Mouse (Mus musculus) natural killer cell, adult 2 months (primary cell): ENCODE data around the gene Gm20388.

ENCODE experiments used
- DNase-seq, 2 experiments: peaks; one replicate each; pipeline ENCODE4 v3.0.0; 2022; ENCODE audit warnings: low spot score in 2 of 2

The Gm20388 gene

DNA sequence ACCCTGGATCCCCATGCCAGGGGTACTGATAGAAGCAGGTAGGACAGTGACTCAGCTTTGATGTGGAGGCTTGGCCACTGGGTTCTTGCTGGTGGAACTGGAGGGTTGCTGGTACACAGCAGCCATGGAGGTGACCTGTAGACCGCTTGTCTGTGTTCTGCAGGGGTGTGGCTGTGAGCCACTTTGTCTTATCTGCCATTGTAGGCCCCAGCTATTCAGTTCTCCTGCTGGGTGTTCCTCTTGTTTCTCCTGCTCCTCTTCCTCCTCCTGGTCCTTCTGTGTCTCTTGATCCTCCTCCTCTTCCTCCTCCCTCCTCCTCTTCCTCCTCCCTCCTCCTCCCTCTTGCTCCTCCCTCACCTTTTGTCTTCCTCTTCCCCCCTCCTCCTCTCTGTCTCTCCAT is 614.5 kb downstream of the Gm20388 start:
- no peak for DNase-seq

DNA sequence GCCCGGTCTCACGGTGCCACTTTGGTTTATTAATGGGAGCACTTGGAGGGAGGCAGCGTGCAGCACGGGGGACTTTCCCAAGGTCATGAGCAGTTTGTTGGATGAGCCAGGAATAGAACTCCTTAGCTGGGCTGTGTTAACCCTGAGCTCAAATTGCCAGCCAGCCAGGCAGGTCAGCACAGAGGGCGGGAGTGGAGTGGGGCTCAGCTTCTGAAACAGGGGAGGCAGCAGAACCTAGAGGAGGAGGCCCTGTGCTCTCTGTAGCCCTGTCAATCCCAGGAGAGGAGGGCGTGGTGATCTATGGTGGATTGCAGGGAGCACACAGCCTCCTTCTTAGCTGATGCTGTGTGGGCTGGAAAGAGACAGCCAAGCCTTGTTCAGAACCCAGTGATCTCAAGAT is 615.2 kb downstream of the Gm20388 start:
- DNase-seq = no peak

DNA sequence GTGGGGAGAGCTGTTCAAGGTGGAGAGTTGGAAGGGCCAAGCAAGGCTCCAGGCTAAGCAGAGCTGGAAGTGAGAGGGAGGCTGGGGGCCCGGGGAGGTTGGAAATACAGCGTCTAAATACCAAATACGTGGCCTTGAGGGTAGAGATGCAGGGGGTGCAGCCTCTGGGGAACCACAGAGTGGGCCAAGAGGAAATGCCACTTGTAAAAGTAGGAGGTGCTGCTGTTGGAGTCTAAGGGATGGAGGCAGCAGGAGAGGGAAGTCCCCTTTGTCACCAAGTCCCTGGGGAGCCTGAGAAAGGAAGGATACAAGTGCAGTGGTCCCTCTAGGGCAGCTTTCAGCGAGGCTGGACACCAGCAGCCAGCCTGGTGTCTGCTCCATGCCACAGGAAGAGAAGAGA is 615.9 kb downstream of the Gm20388 start:
- DNase-seq = no peak

DNA sequence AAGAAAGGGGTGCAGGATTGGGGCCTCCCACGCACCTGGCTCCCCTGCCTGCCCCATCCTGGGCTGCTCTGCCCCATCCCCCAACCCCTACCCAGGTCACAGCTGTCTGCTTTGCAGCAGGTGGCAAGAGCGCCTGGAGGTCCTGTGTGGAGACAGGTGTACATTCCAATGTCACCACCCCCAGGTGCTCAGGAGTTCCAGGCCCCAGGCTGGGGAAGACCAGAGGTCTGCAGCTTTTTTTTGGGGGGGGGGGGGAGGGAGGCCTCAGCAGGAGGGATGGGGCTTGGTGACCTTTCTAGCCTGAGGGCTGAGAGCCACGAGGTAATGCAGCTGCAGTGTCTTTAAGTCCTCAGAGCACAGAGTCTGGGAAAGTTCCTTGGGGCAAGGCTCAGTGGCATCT is 617.7 kb downstream of the Gm20388 start:
- DNase-seq = no peak

DNA sequence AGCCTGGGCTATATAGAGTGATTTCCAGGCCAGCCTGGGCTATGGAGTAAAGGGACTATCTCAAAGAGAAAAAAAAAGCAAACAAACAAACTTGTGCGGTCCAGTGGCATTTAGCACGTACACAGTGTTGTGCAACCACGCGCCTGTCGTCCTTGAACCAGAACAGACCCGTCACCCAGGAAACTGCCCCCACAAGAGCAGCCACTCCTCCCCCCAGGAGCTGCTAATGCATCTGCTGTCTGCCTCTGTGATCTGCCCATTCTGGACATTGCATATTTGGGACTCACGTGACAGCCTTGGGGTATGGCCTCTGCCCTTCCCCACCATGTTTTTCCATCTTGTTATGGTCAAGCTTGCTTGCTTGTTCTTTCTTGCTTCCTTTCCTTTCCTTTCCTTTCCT is 618.6 kb downstream of the Gm20388 start:
- peak; percentile 74 to 87 for DNase-seq

DNA sequence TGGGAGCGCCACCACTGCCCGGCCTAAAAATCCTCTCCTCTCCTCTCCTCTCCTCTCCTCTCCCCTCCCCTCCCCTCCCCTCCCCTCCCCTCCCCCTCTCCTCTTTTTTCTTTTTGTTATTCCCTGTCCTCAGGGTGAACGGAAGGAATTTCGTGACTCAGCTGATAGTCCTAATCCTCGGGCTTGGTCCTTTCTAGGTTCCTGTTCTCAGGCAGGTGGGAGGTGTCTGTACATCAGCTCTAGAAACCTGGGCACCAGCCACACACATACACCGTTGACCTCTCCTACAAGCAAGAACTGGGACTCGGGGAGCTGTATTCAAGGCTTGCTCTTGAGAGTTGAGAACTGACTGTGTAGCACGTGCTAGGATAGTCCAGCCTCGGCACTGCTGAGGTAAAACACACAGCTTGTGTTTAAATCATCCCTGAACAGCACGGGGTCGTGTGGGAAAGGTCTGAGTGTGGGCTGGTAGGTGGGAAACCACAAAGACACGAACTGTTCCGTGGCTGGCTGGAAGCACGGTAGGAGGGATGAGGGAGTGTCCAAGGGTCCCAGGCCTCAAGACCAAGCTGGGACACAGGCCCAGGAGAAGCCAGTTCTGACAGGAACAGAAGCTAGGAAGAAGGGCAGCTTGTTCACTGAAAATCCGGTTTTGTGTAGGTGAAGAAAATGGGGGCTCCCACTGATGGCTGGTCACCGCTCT is 620.5 kb downstream of the Gm20388 start:
- no peak for DNase-seq

DNA sequence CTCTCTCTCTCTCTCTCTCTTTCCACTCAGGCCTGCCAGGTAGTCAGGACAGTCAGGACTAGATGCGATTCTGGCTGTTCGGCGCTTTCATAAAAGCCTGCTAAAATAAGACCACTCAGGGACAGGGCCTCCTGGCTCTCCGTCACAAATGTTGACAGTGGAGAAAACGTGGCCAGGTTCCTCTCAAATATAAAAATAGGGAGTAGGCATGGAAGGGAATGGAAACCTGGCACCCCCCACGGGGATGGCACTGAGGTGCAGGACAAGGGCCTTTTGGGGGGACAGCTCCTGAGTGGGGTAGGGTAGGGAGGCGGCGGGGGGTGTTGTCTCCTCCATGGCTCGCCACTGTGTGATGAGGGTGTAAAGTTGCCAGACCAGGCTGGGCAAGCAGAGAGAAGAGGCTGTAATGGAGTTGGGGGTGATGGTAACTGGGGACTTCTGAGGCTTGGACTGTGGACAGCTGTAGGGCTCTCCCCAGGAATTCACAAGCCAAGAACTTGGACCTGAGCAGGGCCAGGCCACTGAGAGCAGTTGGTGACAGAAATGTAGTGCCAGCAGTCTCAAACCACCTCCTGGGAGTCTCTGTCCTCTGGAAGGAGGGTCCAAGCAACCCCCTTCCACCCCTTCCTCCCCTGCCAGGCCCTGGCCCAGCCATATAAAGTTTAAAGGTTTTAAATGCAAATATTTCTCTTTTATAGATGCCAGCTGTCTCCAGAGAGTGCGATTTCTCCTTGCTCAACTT is 621.3 kb downstream of the Gm20388 start:
- DNase-seq = no peak

DNA sequence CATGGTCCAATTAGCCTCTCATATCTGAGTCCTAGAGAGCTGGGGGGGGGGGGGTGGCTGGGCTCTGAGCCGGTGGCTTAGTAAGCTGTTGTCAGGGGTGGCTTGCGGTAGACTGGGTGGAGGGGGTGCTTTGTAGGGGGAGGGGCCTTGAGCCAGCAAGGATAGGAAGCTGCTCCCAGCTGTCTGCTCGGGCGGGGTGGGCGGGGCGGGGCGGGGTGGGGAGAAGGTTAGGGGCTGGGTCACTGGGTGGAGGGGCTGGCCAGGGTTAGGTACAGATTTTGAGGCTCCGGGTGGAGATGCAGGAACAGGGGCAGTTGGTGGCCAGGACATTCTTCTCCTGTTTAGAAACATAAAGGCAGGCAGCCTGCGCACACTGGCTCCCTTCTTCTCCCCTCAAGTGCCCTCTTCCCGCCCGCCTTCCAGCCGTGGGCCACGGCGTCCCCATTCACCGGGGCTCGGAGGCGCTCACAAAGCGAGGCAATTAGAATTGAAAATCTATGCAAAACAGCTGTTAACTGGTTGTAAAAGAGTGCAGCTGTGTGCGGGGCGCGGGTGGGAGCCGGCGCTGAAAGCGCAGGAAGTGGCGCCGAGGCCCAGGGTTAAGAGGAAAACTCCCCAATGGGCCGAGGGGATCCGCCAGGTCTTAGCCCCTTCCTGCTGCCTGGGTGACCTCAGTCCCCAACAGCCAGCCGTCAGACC is 622.0 kb downstream of the Gm20388 start:
- DNase-seq = peak; percentile 49 to 62

DNA sequence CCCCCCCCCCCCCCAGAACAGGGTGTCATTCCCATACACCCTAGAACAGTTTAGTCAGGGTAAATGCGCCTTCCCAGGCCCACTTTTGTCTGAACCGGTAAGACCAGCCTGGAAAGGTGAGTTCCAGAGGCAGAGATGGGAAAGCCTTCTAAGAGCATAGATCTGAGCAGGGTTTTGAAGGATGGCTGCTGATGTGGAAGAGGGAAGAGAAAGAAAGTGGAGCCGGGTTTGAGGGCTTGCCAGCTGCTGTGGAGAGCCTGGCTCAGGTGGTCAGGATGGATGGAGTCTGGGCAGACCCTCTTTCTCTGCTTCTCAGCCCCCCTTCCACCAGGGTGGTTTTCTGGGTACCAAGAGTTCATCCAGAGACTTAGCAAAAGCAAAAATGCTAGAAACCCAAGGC is 622.7 kb downstream of the Gm20388 start:
- DNase-seq = no peak

DNA sequence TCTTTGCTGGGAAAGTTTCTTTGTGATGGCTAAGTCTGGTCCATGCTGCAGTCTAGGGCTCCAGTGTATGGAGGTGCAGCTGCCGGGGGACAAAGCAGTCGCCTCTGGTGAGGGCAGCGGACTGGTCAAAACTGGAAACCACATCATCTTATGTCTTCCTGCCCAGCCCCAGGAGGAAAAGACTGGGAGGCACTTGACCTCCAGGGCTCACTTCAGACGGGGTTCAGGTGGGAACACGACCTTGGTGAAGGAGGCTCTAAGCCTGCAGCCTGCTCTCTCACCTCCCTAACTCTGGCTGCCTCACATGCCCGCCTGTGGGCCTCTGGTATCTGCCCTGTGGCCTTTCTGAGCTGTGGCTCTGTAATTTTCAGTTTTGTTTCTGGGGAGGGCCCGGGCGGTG is 623.4 kb downstream of the Gm20388 start:
- DNase-seq = no peak

DNA sequence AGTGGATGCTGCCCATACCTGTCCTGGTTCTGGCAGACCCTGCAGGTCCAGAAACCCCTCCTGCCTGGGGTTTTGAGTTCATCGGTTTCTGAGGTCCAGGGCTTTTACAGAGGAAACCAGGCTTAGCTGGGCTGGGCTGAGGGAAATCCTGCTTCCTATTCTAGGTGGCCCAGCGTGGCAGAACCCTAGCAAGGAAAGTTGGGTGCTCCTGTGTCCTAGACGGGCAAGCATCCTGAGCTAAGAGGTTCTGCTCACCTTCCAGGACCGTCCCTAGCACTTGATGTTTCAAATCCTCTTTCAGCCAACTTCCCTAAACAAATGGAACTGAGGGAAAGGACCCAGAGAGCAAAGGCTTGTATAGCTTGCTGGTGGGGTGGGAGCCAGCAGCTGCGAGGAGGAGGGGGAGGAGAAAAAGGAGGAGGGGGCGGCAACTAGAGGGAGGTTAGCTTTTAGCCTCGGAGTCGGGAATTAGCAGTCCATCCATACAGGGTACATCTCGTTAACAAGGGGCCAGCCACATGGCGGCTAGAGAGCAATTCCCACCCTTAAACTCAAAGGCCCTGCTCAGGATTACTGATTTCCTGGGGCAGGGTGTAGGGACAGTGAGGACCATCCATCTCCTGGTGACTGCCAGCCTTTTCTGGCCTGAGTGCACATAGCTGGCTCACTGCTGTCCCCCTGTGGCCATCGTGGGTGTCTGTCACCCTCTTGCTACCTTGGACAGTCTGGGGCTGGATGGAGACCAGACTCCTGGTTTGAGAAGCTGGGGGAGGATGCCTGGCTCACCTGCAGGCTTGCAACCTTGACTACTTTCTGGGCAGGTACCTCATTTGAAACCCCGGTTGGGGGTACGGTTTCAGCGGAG is 624.1 kb downstream of the Gm20388 start:
- DNase-seq = peak; percentile 81 to 82

DNA sequence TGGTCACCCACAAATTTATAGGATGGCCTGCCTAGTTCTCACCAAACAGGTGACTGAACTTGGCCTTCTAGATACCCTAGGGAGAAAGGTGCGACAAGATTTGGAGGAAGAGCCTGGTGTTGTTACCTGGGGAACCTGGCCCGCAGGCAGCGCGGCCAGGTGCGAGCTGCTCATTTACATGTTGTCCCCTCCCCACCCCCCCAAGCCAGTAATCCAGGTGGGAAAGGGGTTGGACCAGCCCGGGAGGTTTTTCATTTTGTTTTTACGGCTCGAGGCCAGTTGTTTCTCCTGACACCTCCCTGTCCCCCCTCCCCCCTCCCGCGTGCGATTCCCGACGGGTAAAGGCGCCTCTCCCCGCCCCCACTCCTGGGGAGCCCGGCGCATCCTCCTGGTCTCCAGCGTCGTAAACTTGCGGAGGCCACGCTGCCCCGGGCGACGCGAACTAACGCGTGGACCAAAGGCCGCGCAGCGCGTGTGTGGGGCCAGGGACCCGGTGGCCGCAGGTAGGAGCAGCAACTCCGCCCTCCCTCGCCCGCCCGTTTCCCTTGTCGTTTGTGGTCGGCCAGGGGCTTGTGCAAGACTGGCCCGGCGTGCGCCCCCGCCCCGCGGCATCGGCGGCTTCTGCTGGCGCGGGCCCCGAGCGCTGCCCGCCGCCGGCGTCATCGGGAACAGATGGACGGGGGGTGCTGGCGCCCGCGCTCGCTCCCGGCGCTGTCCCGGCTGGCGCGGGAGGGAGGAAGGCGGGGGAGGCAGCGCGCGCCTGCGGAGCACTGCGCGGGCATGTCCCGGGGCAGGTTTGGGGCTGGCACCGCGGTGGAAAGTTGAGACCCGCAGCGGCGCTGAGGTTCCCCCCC is 625.0 kb downstream of the Gm20388 start:
- peak; percentile 47 to 54 for DNase-seq

DNA sequence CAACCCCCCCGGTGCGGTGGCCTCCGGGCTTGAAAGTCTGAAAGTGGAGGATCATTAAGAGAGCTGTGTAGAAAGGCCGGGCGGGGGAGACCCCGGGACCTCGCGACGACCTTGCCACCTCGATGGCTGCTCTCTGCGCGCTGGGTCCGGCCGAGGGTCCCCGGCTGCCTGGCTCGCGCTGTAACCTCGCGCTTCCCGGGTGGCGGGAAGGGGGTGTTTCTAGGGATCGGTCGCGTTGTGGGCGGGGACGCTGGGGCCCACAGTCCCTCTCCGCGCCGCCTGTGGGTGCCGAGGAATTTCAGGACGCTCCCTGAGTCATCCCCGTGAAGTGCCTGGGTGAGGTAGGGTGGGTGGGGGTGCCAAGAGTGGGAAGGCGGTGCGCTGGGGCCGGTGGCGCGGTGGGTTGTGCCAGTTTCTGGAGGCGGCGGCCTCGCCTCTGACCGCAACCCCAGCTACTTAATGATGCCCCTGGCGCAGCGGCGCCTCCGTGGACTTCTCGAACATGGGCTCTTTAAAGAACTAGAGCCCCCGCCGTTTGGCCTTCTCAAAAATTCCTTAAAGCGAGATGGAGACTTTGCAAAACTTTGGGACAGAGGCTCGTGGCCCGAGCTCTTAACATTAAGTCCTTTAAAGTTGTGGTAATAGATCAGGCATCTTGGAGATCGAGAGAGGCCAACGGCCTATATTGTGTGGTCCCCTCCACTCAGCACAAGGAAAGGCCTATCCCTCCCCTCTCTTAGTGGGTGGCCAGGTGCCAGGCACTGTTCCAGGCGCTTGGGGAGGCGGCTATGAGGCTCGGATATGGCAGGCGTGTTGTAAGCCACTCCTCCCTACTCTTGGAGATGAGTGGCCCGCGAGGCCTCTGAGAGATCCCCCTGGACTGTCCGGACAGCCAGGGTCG is 625.9 kb downstream of the Gm20388 start:
- DNase-seq = peak; percentile 47 to 51

DNA sequence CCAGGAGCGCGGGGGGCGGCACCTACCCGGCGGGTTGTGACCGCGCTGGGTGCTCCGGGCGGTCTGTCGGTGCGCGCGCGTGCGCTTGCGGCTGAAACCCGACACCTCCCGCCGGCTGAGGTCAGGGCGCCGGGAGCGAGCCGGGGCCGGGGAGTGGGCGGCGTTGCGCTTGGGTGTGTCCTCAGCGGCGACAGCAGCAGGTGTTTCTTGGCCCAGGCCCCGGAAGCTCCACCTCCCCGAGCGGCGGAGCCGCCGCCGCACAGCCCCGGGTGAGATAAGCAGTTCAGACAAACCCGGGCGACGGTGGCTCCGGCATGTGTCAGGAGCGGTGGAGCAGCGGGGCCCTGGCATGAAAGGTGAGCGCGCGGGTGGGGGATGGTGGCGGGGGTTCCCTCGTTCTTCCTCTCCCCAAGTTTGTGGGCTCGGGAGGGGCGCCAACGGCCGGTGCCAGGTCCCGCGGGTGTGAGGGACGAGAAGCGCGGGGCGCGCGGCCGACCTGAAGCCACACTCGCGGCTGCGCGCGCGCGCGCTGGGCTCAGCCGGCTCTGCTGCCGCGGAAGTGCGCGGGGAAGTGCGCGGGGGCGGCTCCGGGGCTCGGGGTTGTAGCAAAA is 626.7 kb downstream of the Gm20388 start:
- DNase-seq = peak; percentile 75 to 80

DNA sequence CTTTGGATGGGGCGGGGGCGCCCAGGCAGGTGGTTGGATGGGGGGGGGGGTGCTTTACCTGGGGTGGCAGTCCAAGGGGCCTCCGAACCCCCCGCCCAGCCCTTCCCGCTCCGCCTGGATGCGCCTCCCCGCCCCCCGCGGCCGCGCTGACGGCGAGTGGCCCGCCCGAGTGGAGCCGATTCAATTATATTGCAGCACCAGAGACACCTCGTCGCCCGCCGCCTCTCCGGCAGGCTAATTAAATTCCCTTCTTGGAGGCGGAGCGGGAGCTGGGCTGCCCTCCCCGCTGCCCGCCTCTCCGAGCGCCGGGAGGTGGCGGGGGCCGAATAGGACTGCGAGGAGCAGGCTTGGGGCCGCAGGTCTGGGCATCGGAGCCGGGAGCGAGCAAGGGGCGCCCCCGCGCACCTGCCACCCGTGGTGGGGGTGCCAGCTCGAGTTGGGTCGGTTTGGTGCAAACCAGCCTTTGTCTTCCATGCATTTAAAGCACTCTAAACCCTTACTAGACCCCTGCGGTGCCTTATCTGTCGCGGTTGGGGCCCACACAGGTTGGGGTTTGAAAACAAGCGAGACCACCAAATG is 627.3 kb downstream of the Gm20388 start:
- peak; percentile 26 to 46 for DNase-seq

DNA sequence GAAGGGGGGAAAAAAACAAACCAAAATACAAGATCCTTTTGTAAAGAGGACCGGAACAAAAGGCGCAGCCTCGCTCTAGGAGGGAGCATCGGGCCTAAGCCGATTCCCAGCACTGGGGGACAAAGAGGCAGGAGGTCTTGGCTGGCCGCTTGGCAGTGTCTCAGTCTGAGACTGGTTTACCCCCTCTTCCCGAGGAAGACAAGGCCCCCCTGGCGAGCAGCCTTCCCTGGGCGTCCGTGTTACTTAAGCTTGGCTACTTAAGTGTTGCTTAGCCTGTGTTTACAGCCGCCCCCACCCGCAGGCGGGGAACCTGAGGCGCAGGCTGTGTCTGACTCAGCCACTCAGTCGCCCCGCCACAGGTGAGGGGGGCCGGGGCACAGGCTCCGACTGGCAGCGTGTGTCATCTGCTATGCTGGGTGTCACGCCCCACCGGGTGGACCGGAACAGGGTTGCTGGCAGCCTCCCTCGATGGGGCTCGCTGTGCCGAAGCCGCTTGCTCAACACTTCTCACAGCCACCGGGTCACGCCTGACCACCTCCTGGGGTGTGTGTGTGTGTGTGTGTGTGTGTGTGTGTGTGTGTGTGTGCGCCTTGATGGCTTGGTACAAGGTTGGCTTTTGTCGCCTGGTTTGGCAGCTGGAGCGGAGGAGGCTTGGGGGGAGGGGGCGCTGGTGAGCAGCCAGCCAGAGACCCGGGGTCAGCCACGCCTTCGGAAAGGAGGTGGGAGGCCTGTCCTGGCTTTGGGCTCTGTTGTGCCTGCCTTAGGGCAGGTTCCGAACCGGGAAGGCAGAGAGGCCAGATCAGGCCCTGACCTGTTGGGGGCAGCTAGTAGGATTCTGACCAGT is 628.0 kb downstream of the Gm20388 start:
- peak; percentile 97 for DNase-seq

DNA sequence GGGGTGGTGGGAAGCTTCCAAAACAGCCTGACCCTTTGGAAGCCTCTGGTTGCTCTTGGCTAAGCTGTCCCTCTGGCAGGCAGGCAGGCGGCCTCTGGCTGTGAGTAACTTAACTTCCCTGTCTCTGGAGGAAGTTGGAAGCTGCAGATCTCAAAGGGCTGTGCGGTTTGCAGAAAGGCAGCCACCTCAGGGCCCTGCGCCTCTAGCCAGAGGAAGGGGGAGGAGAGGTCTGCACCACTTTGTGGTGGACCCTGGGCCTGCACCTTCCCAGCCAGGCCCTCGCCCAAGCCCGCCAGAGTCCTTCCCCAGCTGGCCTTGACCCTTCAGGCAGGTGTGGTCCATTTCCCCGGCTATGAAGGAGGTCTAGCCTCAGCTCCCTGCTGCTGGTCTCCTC is 628.7 kb downstream of the Gm20388 start:
- DNase-seq = peak; percentile 55 to 56
